Mouse (Mus musculus): Measurements from ENCODE around the gene Myh3. TPM values are rescaled to one million over a fixed set of nuclear protein-coding genes. Genes with fewer than 3 reads are reported as not detected.

Myh3 gene
- polyA plus RNA-seq, 1 experiment from 2014 or later = 0.15 TPM

Small RNA genes lying within 50 kb of the gene (microRNA-seq; reads per million reads assigned to microRNA genes)
- not detected for gene Mir6923

Other genes with a start within 250 kb of the Myh3 start
- 0.83 and 1.1 TPM in 2 replicates for gene Pirt, start 166.3 kb upstream of the Myh3 start, polyA plus RNA-seq (2015; fragmentation: Nextera tagmentation; extraction: Ambion mirVana)
- not detected in 2 replicates for gene Tmem238l, start 121.7 kb upstream of the Myh3 start, polyA plus RNA-seq (2015; fragmentation: Nextera tagmentation; extraction: Ambion mirVana)
- 0.54 and 0.59 TPM in 2 replicates for gene Tmem220, start 53.1 kb upstream of the Myh3 start, polyA plus RNA-seq (2015; fragmentation: Nextera tagmentation; extraction: Ambion mirVana)
- 32.4 and 35.3 TPM in 2 replicates for gene Adprm, start 25.7 kb upstream of the Myh3 start, polyA plus RNA-seq (2015; fragmentation: Nextera tagmentation; extraction: Ambion mirVana)
- gene Sco1, start 25.6 kb upstream of the Myh3 start, polyA plus RNA-seq (2015; fragmentation: Nextera tagmentation; extraction: Ambion mirVana) = 13.5 and 14.0 TPM in 2 replicates
- 0.08 and 0.25 TPM in 2 replicates for gene Myh2, start 92.7 kb downstream of the Myh3 start, polyA plus RNA-seq (2015; fragmentation: Nextera tagmentation; extraction: Ambion mirVana)
- 0.05 and 0.10 TPM in 2 replicates for gene Myh1, start 121.8 kb downstream of the Myh3 start, polyA plus RNA-seq (2015; fragmentation: Nextera tagmentation; extraction: Ambion mirVana)
- 0.14 and 0.17 TPM in 2 replicates for gene Myh4, start 159.7 kb downstream of the Myh3 start, polyA plus RNA-seq (2015; fragmentation: Nextera tagmentation; extraction: Ambion mirVana)
- gene Myh8, start 198.8 kb downstream of the Myh3 start, polyA plus RNA-seq (2015; fragmentation: Nextera tagmentation; extraction: Ambion mirVana) = 0.89 and 1.8 TPM in 2 replicates
- gene Myh13, start 243.4 kb downstream of the Myh3 start, polyA plus RNA-seq (2015; fragmentation: Nextera tagmentation; extraction: Ambion mirVana) = 0.10 TPM in 2 replicates

All from midbrain, embryonic 15.5 days (tissue).